Mouse (Mus musculus): ENCODE data around the gene Hspe1.

GRCm38 (mm10) chr1:55123046-55123445 is 35.1 kb downstream of the Hspe1 start:
- TF ChIP-seq CTCF (IDR thresholded peaks at IDR 0.05) (no peak), POLR2A (IDR thresholded peaks at IDR 0.05; ENCODE audit: insufficient read depth, low read depth, low read length) (no peak)

Data from heart, adult 2 months (tissue).